Mouse (Mus musculus) gastrocnemius, postnatal 25 days (tissue): Measurements from ENCODE around the gene Plekha6. TPM values are rescaled to one million over a fixed set of nuclear protein-coding genes. Genes with fewer than 3 reads are reported as not detected.

Source experiments
- DNase-seq: peaks from one replicate; pipeline ENCODE4 v3.0.0; 2022
- long read RNA-seq, 2 experiments: library from polyadenylated mRNA; stranded (forward); transcript quantifications; one replicate each; pipeline ENCODE4 v2.0.0; 2021
- total RNA-seq, 2 experiments: library from RNA; stranded (reverse); gene quantifications; 1 replicate in 1 of 2; 2 replicates in 1 of 2; pipeline ENCODE4 v1.2.3; 2021

The Plekha6 gene
- 10 to 100 TPM; 12.7 to 14.4 TPM for total RNA-seq
- long read RNA-seq, experiment 1, partial matches to known transcripts: 0 of 1 reads
- long read RNA-seq, experiment 1, other reads (novel, unspliced or antisense): 1 of 1 reads
- long read RNA-seq, experiment 2, partial matches to known transcripts: 0 of 6 reads
- long read RNA-seq, experiment 2, other reads (novel, unspliced or antisense): 6 of 6 reads

- no peak for DNase-seq
These were observed at the start of gene Plekha6 for GRCm38 (mm10) chr1:133163820-133164431. Gene Plekha6 (plus strand): TSS chr1:133164210.

- DNase-seq: no peak
These were observed 47.9 kb upstream of the Plekha6 start for GRCm38 (mm10) chr1:133116108-133116507.

DNA sequence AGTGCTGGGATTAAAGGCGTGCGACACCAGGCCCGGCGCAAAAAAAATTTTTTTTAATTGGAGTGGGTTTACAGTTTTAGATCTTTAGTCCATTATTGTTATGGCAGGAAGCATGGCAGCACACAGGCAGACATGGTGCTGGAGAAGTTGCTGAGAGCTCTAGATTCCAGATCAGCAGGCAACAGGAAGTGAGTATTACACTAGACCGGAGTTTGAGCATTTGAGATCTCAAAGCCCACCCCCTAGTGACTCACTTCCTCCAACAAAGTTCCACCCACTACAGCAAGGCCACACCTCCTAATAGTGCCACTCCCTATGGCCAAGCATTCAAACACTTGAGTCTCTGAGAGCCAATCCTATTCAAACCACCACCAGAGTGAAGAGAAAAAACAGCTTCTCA lies 45.9 kb upstream of the Plekha6 start:
- DNase-seq: no peak

DNA sequence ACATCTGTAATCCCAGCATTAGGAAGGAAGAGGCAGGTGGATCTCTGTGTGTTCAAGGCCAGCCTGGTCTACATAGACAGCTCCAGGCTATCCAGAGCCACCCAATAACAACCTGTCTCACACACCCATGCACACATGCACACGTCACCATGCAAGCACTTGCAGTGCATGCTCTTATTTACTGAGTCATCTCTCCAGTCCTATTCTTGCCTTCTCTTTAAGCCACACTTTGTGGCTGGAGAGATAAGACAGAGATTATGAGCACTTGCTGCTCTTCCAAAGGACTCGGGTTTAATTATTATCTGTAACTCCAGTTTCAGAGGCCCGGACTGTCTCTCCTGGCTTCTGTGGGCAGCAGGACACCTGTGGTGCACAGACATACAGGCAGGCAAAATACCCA lies 45.2 kb upstream of the Plekha6 start:
- DNase-seq: no peak

DNA sequence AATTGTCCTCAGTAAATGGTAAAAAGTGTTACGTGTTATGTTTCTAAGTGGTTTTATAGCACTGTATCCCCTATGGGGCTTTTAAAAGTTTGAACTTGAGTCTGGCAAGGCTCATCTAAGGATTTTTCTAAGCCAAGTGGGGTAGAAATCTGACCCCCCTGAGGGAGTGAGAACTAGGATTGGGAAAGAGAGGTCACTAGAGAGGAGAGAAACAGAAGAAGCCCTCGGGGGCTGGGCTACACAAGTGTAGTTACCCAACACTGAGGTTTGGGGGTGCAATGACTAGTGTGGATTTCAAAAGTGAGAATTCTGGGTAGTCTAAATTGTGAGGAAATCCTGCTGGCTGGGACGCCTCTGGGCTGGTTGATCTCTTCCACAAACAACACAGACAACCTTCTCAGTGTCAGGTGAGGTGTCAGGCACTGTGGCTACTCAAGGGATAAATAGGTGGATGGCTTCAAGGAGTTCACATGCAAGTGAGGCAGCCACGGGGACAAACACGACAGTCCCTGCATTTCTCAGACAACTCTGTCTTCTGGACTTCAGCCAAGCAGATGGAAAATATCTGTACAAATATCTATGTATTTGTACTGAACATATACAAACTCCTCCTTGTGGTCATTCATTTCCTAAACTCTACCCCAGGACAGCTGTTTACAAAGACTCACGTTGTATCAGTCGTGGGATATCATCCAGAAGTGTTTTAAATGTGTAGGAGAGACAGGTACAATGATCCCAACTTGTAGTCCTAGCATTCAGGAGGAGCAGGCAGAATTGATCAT lies 43.9 kb upstream of the Plekha6 start:
- no peak for DNase-seq

- DNase-seq: no peak
These were observed 42.8 kb upstream of the Plekha6 start for GRCm38 (mm10) chr1:133121246-133121645.

DNA sequence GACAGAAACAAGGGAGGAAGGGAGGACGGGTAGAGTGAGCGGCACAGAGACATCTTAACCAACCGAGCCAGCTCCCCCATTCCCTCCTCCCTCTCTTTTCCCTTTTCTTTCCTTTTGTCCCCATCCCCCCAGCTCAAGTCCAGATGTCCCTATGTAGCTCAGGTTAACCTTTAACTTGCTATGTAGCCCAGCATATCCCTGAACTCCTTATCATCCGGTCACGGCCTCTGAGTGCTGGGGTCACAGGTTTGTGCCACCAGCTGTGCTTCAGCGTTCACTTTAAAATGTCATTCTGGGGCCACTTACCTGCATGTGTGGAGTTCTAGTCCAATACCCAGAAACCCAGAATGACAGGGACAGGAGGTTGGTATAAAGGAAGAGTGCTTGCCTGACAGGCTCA lies 39.9 kb upstream of the Plekha6 start:
- DNase-seq: no peak

DNA sequence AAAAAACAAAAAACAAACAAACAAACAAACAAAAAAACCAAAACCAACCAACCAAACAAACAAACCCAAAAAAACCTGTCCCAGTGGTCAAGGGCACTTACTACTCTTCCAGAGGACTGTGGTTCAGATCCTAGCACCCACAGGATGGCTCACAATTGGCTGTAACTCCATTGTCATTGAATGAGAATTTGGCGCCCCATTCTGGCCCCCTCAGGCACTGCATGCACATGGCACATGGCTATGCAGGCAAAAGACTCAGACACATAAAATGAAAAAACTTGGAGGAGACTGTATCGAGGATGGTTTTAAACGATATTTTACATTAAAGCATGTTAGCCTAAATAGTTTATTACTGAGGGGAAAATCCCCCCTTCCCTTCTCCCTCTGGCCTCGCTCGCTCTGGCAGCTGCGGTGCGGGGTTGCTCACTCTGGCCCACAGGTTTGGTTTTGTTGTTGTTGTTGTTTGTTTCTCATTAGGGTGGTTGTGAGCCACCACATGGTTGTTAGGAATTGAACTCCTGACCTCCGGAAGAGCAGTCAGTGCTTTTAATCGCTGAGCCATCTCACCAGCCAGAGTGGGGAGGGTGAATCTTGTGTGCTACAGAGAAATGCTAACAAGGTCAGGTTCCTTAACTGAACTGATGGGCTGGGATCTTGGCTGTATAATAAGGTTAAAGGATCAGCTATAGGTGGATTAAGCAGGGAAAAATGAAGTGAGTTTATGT lies 38.2 kb upstream of the Plekha6 start:
- DNase-seq: no peak

GRCm38 (mm10) chr1:133126365-133126740 lies 37.7 kb upstream of the Plekha6 start:
- no peak for DNase-seq

GRCm38 (mm10) chr1:133127328-133127727 lies 36.7 kb upstream of the Plekha6 start:
- DNase-seq: no peak

GRCm38 (mm10) chr1:133129471-133130221 lies 34.4 kb upstream of the Plekha6 start:
- DNase-seq: no peak

DNA sequence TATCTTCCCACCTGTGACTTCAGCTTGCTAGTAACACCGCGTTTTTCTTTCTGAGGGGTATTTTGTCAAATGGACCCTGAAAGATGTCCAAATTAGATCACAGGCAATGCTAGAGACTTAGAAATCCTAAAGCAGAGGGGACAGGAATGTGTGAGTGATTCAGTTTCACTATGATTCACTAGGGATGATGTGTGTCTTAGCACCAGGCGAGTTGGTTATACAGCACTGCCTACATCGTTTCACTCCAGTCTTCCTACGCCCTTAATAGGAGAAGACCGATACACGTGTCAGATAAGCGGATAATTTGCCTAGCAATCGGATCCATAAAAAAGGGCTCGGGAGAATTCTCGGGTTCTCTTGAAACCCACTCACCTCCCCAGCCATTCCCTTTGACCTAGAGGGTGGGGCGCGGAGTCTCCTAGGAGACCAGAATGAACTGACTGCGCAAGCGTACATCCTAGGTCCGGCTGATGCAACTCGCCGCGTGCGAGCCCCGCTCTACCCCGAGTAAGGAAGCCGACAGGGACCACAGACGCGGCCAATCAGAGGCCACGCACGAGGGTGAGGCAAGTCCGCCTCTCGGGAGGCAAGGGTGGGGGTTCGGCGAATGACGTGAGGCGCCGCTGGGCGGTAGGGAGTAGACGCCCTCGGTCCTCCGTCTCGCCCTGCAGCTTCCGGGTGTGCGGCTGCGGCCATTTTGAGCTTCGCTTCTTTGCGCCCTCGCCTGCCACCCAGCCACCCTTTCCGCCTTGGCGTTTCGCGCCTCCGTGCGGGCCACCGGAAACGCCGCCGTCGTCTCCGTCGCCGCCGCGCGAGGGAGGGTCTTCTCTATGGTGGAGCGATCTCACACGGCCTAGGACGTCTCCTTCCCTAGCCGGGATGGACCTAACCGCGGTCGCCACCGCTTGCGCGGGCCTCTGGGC lies 33.1 kb upstream of the Plekha6 start, which contains the start of gene Ppp1r15b:
Ppp1r15b (plus strand) TSS at position 506 of the 923 bp plus-strand sequence.
- DNase-seq: peak; percentile 100

DNA sequence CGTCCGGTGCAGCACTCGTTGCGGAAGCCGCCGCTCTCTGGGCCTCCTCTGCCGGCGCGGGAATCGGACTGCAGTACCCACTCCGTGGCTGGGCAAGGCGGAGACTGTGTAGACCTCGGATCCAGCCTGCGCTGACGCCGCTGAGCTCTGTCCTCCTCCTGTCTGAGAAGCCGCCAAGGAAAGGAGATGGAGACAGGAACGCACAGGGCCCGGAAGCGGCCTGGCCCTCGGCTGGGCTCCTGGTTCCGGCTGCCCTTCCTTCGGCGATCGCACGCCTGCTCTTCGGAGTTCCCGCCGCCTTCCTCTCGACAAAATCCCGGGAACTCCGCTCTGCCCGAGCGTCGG lies 32.5 kb upstream of the Plekha6 start:
- no peak for DNase-seq

- no peak for DNase-seq
These were observed 32.1 kb upstream of the Plekha6 start for GRCm38 (mm10) chr1:133131936-133132335.

- DNase-seq: no peak
These were observed 31.4 kb upstream of the Plekha6 start for GRCm38 (mm10) chr1:133132388-133133326.

- DNase-seq: no peak
These were observed 30.6 kb upstream of the Plekha6 start for GRCm38 (mm10) chr1:133133425-133133824.

DNA sequence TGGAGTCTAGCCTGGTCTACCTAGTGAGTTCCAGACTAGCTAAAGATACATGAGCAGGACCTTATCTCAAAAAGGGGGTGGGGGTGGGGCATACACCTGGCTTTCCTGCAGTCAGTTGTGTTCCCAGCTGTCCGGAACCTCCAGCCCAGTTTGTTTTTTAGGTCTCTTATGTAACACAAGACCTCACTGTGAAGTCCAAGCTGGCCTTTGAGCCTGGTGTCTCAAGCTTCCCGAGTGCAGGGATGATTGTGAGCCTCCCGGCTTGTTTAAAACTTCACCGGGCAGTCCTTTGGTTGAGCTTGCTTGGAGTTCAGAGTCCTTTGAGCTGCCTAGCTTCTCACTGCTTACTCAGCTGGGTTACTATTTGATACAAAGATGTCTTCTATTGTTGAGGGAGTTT lies 29.9 kb upstream of the Plekha6 start:
- DNase-seq: no peak

DNA sequence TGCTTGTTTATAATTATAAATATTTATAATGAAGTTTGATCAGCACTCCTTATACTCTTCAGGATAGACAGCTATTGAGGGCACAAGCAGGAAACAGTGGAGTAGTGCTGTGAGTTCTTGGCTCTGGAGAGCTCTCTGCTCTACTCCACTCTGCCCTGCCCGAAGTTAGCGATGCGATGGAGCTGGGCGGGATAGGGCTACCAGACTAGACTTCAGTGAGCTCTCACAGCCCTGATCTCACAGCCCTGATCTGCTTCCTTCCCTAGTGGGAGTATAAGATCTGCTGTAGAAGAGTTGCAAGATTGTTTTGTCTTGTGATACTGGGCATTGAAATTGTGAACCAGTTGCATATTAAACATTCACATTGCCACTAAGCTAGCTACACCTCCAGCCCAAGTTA lies 29.1 kb upstream of the Plekha6 start:
- DNase-seq: peak; percentile 10

GRCm38 (mm10) chr1:133135808-133136207 lies 28.2 kb upstream of the Plekha6 start:
- DNase-seq: no peak

DNA sequence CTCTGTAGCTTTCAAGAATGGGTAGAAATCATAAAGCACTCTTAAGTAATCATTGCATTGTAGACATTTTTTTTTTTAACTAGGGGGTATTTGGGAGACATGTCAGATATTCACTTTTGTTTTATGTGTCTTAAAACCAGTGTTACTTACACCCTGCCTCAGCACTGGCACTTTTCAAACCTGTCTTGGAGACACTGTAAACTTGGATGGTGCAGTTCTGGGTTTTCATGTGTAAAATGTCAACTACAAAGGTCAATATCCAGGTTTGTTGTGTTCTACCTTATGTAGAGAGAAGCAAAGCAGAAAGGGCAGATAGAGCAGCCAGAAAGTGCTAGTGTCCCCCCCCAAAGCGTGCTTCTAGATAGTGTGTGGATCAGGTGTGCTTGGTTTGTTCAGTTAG lies 25.6 kb upstream of the Plekha6 start:
- no peak for DNase-seq
